Mouse (Mus musculus) neural tube, embryonic 13.5 days (tissue): ENCODE data around the gene Efna2. TPM values are rescaled to one million over a fixed set of nuclear protein-coding genes. Genes with fewer than 3 reads are reported as not detected.
"Not testable (repeated sequence)": the region's sequence is repeated elsewhere in the genome, so short reads cannot be mapped to it uniquely, and the experiment has no call there.

ENCODE experiments used
- ATAC-seq: fragments of 200-750 bp; cut with Nextera tagmentation; 2 replicates; pipeline ENCODE4 v1.8.0; 2017; ENCODE audit warnings: low read depth, mild to moderate bottlenecking, moderate TSS enrichment, moderate library complexity
- H3K27ac ChIP-seq: fragments of 300-500 bp; sonication (generic); replicated peaks from 2 replicates; pipeline ENCODE4 v1.5.1; 2015; ENCODE audit warnings: moderate library complexity, mild to moderate bottlenecking, inconsistent platforms
- H3K27me3 ChIP-seq: fragments of 300-500 bp; sonication (generic); 2 replicates; pipeline ENCODE4 v1.6.1; 2015; ENCODE audit warnings: mild to moderate bottlenecking, inconsistent platforms
- H3K36me3 ChIP-seq: fragments of 300-500 bp; sonication (generic); 2 replicates; pipeline ENCODE4 v1.6.1; 2015; ENCODE audit warnings: mild to moderate bottlenecking, inconsistent platforms
- H3K4me1 ChIP-seq: fragments of 300-500 bp; sonication (generic); replicated peaks from 2 replicates; pipeline ENCODE4 v1.6.1; 2015; ENCODE audit warnings: inconsistent platforms
- H3K4me2 ChIP-seq: fragments of 300-500 bp; sonication (generic); 2 replicates; pipeline ENCODE4 v1.6.1; 2015; ENCODE audit warnings: inconsistent platforms, mild to moderate bottlenecking, moderate library complexity
- H3K4me3 ChIP-seq: fragments of 300-500 bp; sonication (generic); 2 replicates; pipeline ENCODE4 v1.5.1; 2015; ENCODE audit warnings: mild to moderate bottlenecking, inconsistent platforms
- H3K9ac ChIP-seq: fragments of 300-500 bp; sonication (generic); 2 replicates; pipeline ENCODE4 v1.6.1; 2015; ENCODE audit warnings: moderate library complexity, mild to moderate bottlenecking, inconsistent platforms
- H3K9me3 ChIP-seq: fragments of 300-500 bp; sonication (generic); 2 replicates; pipeline ENCODE4 v1.6.1; 2016; ENCODE audit warnings: inconsistent platforms
- WGBS: fragments of 180-500 bp; shearing (Covaris S2); methylation state at CpG from one replicate; pipeline ENCODE4 v1.1.7; 2015; 5-methylcytosine and 5-hydroxymethylcytosine counted together
- polyA plus RNA-seq: library from polyadenylated mRNA; unstranded; fragments of >200 nt; fragmentation: Nextera tagmentation; extraction: Ambion mirVana; gene quantifications from 2 replicates; pipeline ENCODE4 v1.2.1, GENCODE M21; 2015

Efna2 gene
- polyA plus RNA-seq, 1 experiment from 2014 or later: 34.0 TPM

DNA sequence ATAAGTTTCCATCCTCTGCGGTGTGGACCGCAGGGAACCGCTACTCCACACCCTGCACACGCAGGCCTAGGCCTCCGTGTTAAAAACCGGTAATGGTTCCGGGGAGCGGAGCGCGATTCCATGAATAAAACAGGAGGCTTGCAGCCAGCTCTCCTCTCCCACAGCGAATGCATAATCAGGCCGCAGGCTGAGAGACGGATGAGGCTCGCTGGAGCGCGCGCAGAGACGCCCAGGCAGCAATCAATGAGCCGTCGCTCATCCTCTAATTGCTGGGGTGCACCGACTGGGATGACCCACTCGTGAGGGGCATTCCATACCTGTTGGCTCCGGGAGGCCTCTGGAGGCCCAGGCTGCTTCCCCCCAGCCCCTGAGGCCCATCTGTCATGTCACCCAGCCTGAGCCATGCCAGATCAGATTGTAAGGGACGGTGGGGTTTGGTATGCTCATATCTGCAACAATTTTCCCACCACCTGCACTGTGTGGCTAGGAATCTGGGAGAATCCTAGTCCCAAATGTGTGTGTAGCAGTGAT lies 29.6 kb downstream of the Efna2 start:
- Histone ChIP-seq H3K4me3 (peak overlapping the region; percentile 8; the same call in 1 of the 2 replicates), H3K4me2 (peak overlapping the region; percentile 46), H3K9me3 (no peaks in the 10 kb centered on the region), H3K27ac (peak overlapping the region; percentile 87), H3K4me1 (peaks cover 28% of the 10 kb centered on the region), H3K27me3 (no peaks in the 10 kb centered on the region), H3K9ac (peak overlapping the region; percentile 53), H3K36me3 (no peaks in the 10 kb centered on the region)
- 3% methylated on average over 24 of the region's 24 CpGs for WGBS
- peak; percentile 74; the same call in 1 of the 2 replicates for ATAC-seq

DNA sequence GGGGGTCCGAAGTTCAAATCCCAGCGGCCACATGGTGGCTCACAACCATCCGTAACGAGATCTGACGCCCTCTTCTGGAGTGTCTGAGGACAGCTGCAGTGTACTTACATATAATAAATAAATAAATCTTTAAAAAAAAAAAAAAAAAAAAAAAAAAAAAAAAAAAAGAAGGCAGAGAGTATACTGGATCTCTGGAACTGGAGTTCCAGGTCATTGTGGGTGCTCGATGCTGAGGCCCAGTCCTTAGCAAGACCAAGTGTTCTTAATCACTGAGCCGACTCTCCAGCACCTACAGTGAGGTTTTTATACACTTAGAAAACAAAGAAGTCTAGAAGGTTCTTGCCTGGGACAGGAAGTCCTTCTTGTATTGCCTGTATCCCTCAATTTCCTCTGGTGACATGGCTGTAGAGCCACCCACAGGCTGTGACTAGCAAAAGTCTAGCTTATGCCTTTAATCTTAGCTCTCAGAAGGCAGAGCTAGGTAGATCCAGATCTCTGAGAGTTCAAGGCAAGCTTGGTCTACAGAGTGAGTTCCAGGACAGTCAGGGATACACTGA lies 32.3 kb downstream of the Efna2 start:
- not testable (repeated sequence) for H3K27me3 ChIP-seq, H3K9me3 ChIP-seq, H3K4me2 ChIP-seq, ATAC-seq, H3K27ac ChIP-seq, H3K9ac ChIP-seq, H3K4me3 ChIP-seq, H3K36me3 ChIP-seq
- H3K4me1 ChIP-seq: peaks cover 36% of the 10 kb centered on the region
- 72% methylated on average over 7 of the region's 7 CpGs for WGBS

DNA sequence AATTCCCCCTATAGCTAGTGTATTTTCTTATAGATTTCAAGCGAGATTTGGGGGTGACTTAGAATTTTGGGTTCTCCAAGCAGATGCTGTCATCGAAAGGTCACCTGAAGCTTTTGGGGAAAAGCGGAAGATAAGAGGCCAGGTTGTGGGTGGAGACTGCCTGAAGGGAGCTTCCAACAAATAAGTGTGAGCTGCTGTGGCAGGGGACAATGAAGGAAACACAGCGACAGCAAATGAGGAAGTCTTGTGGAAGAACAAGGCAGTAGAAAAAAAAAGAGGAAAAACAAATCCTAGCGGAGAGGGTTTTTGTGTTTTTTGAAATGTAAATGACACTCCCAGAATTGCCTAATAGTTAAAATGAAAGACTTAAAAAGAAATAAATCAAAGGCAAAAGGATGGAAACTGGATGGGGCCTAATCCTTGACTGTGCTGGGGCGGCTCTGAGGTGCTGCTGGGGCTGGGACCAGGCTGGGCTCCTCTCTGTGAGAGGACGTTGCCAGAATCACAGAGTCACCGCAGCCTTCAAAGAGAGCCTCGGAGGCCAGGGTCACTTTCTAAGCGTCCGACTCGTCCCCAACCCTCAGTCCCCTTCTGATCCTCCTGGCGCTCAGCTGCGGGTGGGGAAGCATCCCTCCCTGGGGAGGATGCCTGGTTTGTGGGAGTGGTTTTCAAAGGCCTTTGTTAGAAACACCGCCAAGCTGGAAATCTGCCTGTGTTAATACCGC lies 35.9 kb downstream of the Efna2 start:
- Histone ChIP-seq H3K4me3 (no peak overlapping the region), H3K4me1 (peaks cover 14% of the 10 kb centered on the region), H3K27me3 (no peaks in the 10 kb centered on the region), H3K36me3 (no peaks in the 10 kb centered on the region), H3K27ac (no peak overlapping the region; the same call in 1 of the 2 replicates), H3K9me3 (no peaks in the 10 kb centered on the region), H3K4me2 (no peak overlapping the region), H3K9ac (peak overlapping the region; percentile 35; the same call in 1 of the 2 replicates)
- WGBS: 14% methylated on average over 16 of the region's 16 CpGs
- ATAC-seq: no peak

DNA sequence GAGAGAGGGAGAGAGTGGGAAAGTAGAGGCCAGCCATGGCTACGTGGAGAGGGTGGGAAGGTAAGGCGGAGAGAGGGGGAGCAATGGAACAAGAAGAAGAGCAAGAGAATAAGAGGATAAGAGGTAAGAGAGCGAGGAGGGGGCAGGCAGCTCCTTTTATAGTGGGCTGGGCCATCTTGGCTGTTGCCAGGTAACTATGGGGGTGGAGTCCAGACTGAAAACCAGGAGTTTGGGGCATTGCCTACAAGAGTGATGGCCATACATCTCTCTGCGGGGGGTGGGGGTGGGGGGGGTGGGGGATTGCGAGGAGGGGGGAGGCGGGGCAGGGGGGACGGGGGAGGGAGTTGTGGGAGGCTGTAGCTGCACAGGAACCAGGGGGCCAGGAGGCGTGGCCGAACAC lies 41.4 kb downstream of the Efna2 start:
- Histone ChIP-seq H3K36me3 (no peaks in the 10 kb centered on the region), H3K4me3 (no peak overlapping the region), H3K9ac (no peak overlapping the region), H3K4me2 (no peak overlapping the region), H3K27ac (no peak overlapping the region), H3K27me3 (no peaks in the 10 kb centered on the region), H3K9me3 (no peaks in the 10 kb centered on the region), H3K4me1 (peaks cover 7% of the 10 kb centered on the region; the same call in 1 of the 2 replicates)
- 29% methylated on average over 6 of the region's 9 CpGs for WGBS
- no peak for ATAC-seq

- WGBS: 82% methylated on average over 2 of the region's 2 CpGs
- not testable (repeated sequence) for H3K4me2 ChIP-seq, H3K27ac ChIP-seq, H3K9ac ChIP-seq, H3K9me3 ChIP-seq, H3K27me3 ChIP-seq, ATAC-seq, H3K36me3 ChIP-seq, H3K4me3 ChIP-seq
- peaks cover 22% of the 10 kb centered on the region for H3K4me1 ChIP-seq
These were observed 43.9 kb downstream of the Efna2 start for GRCm38 (mm10) chr10:80223137-80223536.

GRCm38 (mm10) chr10:80226071-80226415 lies 46.8 kb downstream of the Efna2 start:
- WGBS: under 1% methylated on average over 14 of the region's 14 CpGs
- ATAC-seq: no peak
- peaks cover 14% of the 10 kb centered on the region for H3K36me3 ChIP-seq
- H3K9ac ChIP-seq: peak overlapping the region; percentile 60
- no peaks in the 10 kb centered on the region for H3K27me3 ChIP-seq
- peak overlapping the region; percentile 96 for H3K27ac ChIP-seq
- H3K4me3 ChIP-seq: peak overlapping the region; percentile 83
- H3K9me3 ChIP-seq: no peaks in the 10 kb centered on the region
- peak overlapping the region; percentile 94 for H3K4me2 ChIP-seq
- peaks cover 48% of the 10 kb centered on the region for H3K4me1 ChIP-seq

DNA sequence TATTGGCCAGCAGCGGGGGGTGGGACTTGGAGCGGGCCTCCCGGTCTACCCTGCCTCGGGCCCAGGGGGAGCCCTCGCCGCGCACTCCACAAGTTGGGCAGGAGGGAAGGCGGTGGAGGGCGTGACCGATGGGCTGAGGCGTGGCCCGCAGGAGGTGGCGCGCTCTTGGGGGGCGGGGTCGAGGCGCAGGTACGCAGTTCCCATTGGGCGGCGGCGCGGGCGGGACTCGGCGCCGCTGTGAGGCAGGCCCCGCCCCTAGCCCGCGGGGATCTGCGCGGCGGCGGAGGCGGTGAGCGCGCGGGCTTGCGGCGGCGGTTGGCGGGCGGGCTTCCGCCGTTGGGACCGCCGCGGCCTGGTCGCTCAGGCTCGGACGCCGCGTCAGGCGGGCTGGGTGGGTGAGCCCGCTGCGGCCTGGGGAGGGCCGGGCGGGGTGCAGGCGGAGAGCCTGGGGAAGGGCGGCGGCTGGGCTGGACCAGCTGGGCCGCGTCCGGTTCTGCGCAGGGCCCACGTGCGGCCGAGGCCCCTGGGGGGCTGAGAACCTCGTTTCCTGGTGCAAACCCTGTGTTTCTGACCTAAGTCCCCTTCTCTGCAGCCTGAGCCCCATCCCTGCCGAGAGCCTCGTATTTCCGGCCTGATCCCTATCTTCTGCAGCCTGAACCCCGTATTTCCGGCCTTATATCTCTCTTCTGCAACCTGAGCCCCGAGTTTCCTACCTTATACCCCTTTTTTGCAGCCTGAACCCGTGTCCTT lies 47.3 kb downstream of the Efna2 start, which contains the start of gene Mum1:
Gene Mum1, plus strand, starts transcription at position 19 of the 750 bp plus-strand sequence.
- no peaks in the 10 kb centered on the region for H3K27me3 ChIP-seq
- peak within 1 kb of the TSS; percentile 83 for H3K4me3 ChIP-seq
- H3K9me3 ChIP-seq: no peaks in the 10 kb centered on the region
- under 1% methylated on average over 65 of the region's 75 CpGs for WGBS
- H3K9ac ChIP-seq: peak within 1 kb of the TSS; percentile 97
- ATAC-seq: peak; percentile 97
- peak within 1 kb of the TSS; percentile 96 for H3K27ac ChIP-seq
- peaks cover 17% of the 10 kb centered on the region for H3K36me3 ChIP-seq
- H3K4me1 ChIP-seq: peaks cover 48% of the 10 kb centered on the region
- peak within 1 kb of the TSS; percentile 94 for H3K4me2 ChIP-seq

GRCm38 (mm10) chr10:80227166-80227539 lies 47.9 kb downstream of the Efna2 start:
- 5% methylated on average over 10 of the region's 10 CpGs for WGBS
- H3K4me1 ChIP-seq: peaks cover 49% of the 10 kb centered on the region

DNA sequence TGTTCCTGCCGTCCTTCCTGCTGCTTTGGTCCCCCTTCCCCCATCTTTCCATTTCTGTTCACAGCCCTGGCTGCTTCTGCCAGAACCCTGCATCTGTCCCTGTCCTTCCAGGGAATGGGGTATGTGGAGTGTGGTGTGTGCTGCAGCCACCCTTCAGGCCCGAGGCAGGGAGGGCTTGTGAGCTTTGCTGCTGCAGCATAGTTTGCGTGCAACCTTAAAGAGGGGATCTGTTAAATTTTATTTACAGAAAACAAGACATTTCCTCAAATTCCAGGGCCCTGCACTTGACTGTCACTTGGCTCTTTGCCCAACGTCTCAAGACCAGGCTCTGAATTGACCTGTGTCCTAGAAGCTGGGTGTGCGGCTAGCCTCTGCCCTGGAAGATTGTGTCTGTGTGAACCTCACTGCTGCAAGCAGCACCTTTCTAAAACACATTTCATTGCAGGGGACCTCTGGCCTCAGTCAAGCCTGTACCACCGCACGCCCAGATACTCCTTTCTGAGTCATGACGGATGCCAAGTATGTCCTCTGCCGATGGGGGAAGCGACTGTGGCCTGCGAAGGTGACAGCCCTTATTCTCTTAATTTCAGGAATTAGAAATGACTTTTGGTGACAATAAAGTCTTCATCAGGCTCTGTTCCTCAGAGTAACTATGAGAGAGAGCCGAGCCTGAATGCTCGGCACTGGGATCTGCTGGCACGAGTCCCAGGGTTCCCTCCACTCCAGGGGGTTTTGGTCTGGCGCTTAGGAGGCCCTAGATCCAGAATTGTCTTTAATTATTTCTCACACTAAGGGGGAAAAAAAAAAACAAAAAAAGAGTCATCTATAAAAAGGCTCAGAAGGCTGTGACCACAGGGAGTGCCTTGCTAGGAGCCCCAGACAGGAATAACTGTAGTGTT lies 48.8 kb downstream of the Efna2 start:
- Histone ChIP-seq H3K4me1 (peaks cover 59% of the 10 kb centered on the region), H3K9ac (peak overlapping the region; percentile 97), H3K27me3 (no peaks in the 10 kb centered on the region), H3K27ac (peak overlapping the region; percentile 96), H3K4me3 (peak overlapping the region; percentile 83), H3K9me3 (no peaks in the 10 kb centered on the region), H3K36me3 (peaks cover 33% of the 10 kb centered on the region), H3K4me2 (peak overlapping the region; percentile 94)
- no peak for ATAC-seq
- WGBS: 45% methylated on average over 15 of the region's 15 CpGs

More at GRCm38 (mm10) chr10:80227166-80227539, 47.9 kb downstream of the Efna2 start:
- peak overlapping the region; percentile 83 for H3K4me3 ChIP-seq
- H3K27ac ChIP-seq: peak overlapping the region; percentile 96
- no peaks in the 10 kb centered on the region for H3K9me3 ChIP-seq
- peak overlapping the region; percentile 97 for H3K9ac ChIP-seq
- H3K36me3 ChIP-seq: peaks cover 23% of the 10 kb centered on the region
- H3K4me2 ChIP-seq: peak overlapping the region; percentile 94
- peak; percentile 25 for ATAC-seq
- no peaks in the 10 kb centered on the region for H3K27me3 ChIP-seq

GRCm38 (mm10) chr10:80236145-80236825 lies 57.0 kb downstream of the Efna2 start:
- Histone ChIP-seq H3K4me2 (no peak overlapping the region), H3K4me1 (peaks cover 15% of the 10 kb centered on the region), H3K36me3 (peaks cover 100% of the 10 kb centered on the region), H3K27me3 (no peaks in the 10 kb centered on the region), H3K9me3 (no peaks in the 10 kb centered on the region), H3K27ac (no peak overlapping the region), H3K4me3 (no peak overlapping the region), H3K9ac (no peak overlapping the region)
- no peak for ATAC-seq
- WGBS: 95% methylated on average over 13 of the region's 13 CpGs

GRCm38 (mm10) chr10:80237020-80237419 lies 57.7 kb downstream of the Efna2 start:
- Histone ChIP-seq H3K9ac (no peak overlapping the region), H3K27ac (no peak overlapping the region), H3K4me3 (no peak overlapping the region), H3K27me3 (no peaks in the 10 kb centered on the region), H3K4me2 (no peak overlapping the region), H3K4me1 (peaks cover 15% of the 10 kb centered on the region), H3K9me3 (no peaks in the 10 kb centered on the region), H3K36me3 (peaks cover 100% of the 10 kb centered on the region)
- ATAC-seq: no peak
- 88% methylated on average over 4 of the region's 4 CpGs for WGBS
